In genomic region chr5:130685911-130686658, GRCm38 (mm10) we compare ENCODE assay signal across 11 mouse cellular contexts.
DNase-seq lines count a peak whose midpoint lies in the region; ATAC-seq lines count a peak whose summit lies in the region.
"Had no signal": no experiment of that assay in that cellular context is flagged by ENCODE, and none has a peak within 500 bp of the region (broad histone marks: within the 10 kb centered on the region; RNA-seq: fewer than 3 reads in every experiment).

No protein-coding gene starts in this region.

- DNase-seq in adrenal gland, postnatal 36 days: peak; percentile 26 to 36
- peak; percentile 76 to 86 for DNase-seq in cerebellum, adult 18-20 months
- peak; percentile 72 to 81 for DNase-seq in layer of hippocampus, adult 18-20 months (ENCODE audit: low spot score in 2 of 2)
- DNase-seq in left cerebral cortex, postnatal 25 days (ENCODE audit: low spot score in 2 of 2): peak; percentile 57 to 91
- no peak for DNase-seq in gastrocnemius, postnatal 14 days
- DNase-seq in ovary, postnatal 36 days (ENCODE audit: low spot score): no peak
- no peak for DNase-seq in retina, embryonic 14.5 days (ENCODE audit: low spot score)
- DNase-seq: kidney, adult 2 months; liver, embryonic 13.5 days had no signal

- intact Hi-C loops in left cerebral cortex, postnatal 25 days (cut with DNase I): loop anchor here (5.0 kb wide), 1 partner anchor 104 kb away; no protein-coding TSS in a partner anchor
- intact Hi-C loops in gastrocnemius, postnatal 14 days (cut with DNase I; ENCODE audit: low total_unique reads): no loop called here

- no peak for ATAC-seq in erythroid progenitor cell, adult 5-6 weeks (replicated peaks; ENCODE audit: low FRiP score, poor library complexity, severe bottlenecking)
- ATAC-seq: forebrain, embryonic 16.5 days had no signal

Comparison
In these comparisons a context has a peak if more than half of its experiments do, and no peak if none do; other contexts are left out.
1. DNase-seq: peak in adrenal gland, postnatal 36 days (2 of 2), cerebellum, adult 18-20 months (2 of 2), layer of hippocampus, adult 18-20 months (2 of 2) and left cerebral cortex, postnatal 25 days (2 of 2); none in gastrocnemius, postnatal 14 days (single experiment), ovary, postnatal 36 days (single experiment) and retina, embryonic 14.5 days (single experiment).